Mouse (Mus musculus) spleen, embryonic (tissue): ENCODE measurements at regions not wholly inside any gene's neighbourhood (a gene's known extent, or its start where the extent isn't known, plus 50 kb on each side); places are given as distances from the start of the nearest gene placed in this dataset.

Experiments used
- CTCF ChIA-PET: fragments of 350-600 bp; sonication (Branson Sonifier 250); formaldehyde crosslinking; loops from one replicate; lab custom pipeline; 2022; lab: Charles Lee

- CTCF ChIA-PET = no interaction called here
Observed at GRCm38 (mm10) chr1:42471846-42472494, 223.6 kb upstream of the Pou3f3 start.

- CTCF ChIA-PET = no interaction called here
Observed at GRCm38 (mm10) chr1:42472495-42473230, 222.9 kb upstream of the Pou3f3 start.

GRCm38 (mm10) chr1:42474197-42474596 is 221.4 kb upstream of the Pou3f3 start:
- CTCF ChIA-PET = no interaction called here

- CTCF ChIA-PET = no interaction called here
Observed at GRCm38 (mm10) chr1:42474831-42475230, 220.7 kb upstream of the Pou3f3 start.

GRCm38 (mm10) chr1:42475629-42476028 is 219.9 kb upstream of the Pou3f3 start:
- CTCF ChIA-PET = no interaction called here

- CTCF ChIA-PET = no interaction called here
Observed at GRCm38 (mm10) chr1:42480348-42480920, 215.1 kb upstream of the Pou3f3 start.

- CTCF ChIA-PET = no interaction called here
Observed at GRCm38 (mm10) chr1:42489563-42489962, 206.0 kb upstream of the Pou3f3 start.

- CTCF ChIA-PET = no interaction called here
Observed at GRCm38 (mm10) chr1:42490856-42491643, 204.5 kb upstream of the Pou3f3 start.

GRCm38 (mm10) chr1:42491644-42492277 is 203.8 kb upstream of the Pou3f3 start:
- CTCF ChIA-PET = no interaction called here

- CTCF ChIA-PET = no interaction called here
Observed at GRCm38 (mm10) chr1:42496022-42496421, 199.5 kb upstream of the Pou3f3 start.

GRCm38 (mm10) chr1:42496433-42496832 is 199.1 kb upstream of the Pou3f3 start:
- CTCF ChIA-PET = no interaction called here

GRCm38 (mm10) chr1:42498901-42499300 is 196.7 kb upstream of the Pou3f3 start:
- CTCF ChIA-PET = no interaction called here

GRCm38 (mm10) chr1:42504491-42504890 is 191.1 kb upstream of the Pou3f3 start:
- CTCF ChIA-PET = no interaction called here

GRCm38 (mm10) chr1:42505048-42505729 is 190.4 kb upstream of the Pou3f3 start:
- CTCF ChIA-PET = no interaction called here

GRCm38 (mm10) chr1:42514417-42514816 is 181.2 kb upstream of the Pou3f3 start:
- CTCF ChIA-PET = no interaction called here

- CTCF ChIA-PET = interaction anchor here (0.6 kb wide), 1 partner anchor 394 kb away, joined by 4 read pairs; no protein-coding TSS in a partner anchor
Observed at GRCm38 (mm10) chr1:42524401-42524800, 171.2 kb upstream of the Pou3f3 start.

- CTCF ChIA-PET = no interaction called here
Observed at GRCm38 (mm10) chr1:42527746-42528476, 167.7 kb upstream of the Pou3f3 start.

GRCm38 (mm10) chr1:42532908-42533307 is 162.7 kb upstream of the Pou3f3 start:
- CTCF ChIA-PET = no interaction called here

GRCm38 (mm10) chr1:42539066-42539539 is 156.5 kb upstream of the Pou3f3 start:
- CTCF ChIA-PET = no interaction called here
